Mouse (Mus musculus): Measurements from ENCODE around the gene Bloc1s3. TPM values are rescaled to one million over a fixed set of nuclear protein-coding genes. Genes with fewer than 3 reads are reported as not detected.

Gene Bloc1s3
- polyA plus RNA-seq, 1 experiment from 2014 or later, result 3.6 TPM

GRCm38 (mm10) chr7:19460500-19460899 is 47.7 kb downstream of the Bloc1s3 start:
- Histone ChIP-seq H3K27ac (no peak overlapping the region), H3K9ac (replicated peaks) (no peak overlapping the region), H3K4me1 (replicated peaks) (peaks cover 50% of the 10 kb centered on the region), H3K4me2 (no peak overlapping the region), H3K9me3 (no peaks in the 10 kb centered on the region), H3K36me3 (peaks cover 12% of the 10 kb centered on the region), H3K4me3 (replicated peaks) (no peak overlapping the region), H3K27me3 (no peaks in the 10 kb centered on the region)
- no peak for ATAC-seq (ENCODE audit: insufficient number of reproducible peaks, insufficient read depth, low FRiP score, low TSS enrichment, low read depth)
- WGBS, result 71% methylated on average over 1 of the region's 1 CpGs

GRCm38 (mm10) chr7:19459144-19459870 is 48.9 kb downstream of the Bloc1s3 start:
- Histone ChIP-seq H3K27ac (peak overlapping the region; percentile 57; the same call in 1 of the 2 replicates), H3K36me3 (peaks cover 22% of the 10 kb centered on the region), H3K4me3 (replicated peaks) (peak overlapping the region; percentile 91), H3K9me3 (no peaks in the 10 kb centered on the region), H3K4me2 (peak overlapping the region; percentile 97), H3K27me3 (no peaks in the 10 kb centered on the region), H3K9ac (replicated peaks) (peak overlapping the region; percentile 92), H3K4me1 (replicated peaks) (peaks cover 39% of the 10 kb centered on the region)
- no peak for ATAC-seq (ENCODE audit: insufficient number of reproducible peaks, insufficient read depth, low FRiP score, low TSS enrichment, low read depth)
- WGBS, result 21% methylated on average over 6 of the region's 6 CpGs

DNA sequence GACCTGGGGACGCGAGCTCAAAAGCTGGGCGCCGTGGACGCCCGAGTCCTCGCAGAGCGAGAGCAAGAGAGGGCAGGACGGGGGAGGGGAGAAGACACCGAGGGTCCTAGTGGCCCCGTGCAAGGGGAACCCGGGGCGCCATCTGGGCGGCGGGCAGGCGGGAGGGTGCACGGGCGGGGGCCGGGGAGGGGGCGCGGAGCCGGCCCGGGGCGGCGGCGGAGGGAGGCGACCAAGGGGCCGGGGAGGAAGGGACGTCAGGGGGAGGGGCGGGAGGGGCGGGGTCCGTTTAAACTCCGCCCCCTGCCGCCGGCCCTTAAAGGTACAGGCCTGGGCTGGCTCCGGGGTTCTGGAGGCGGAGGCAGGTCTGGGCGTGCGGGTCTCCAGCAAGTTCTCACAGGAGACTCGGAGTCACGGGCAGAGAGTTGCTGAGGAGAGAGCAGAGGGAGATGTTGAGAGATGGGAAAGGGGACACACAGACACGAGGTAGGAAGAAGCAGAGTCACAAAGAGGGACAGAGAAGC is 49.5 kb downstream of the Bloc1s3 start, which contains the start of gene Mark4:
TSS of gene Mark4 (minus strand) at position 231 of the 521 bp plus-strand sequence.
- peak within 1 kb of the TSS; percentile 75 for H3K27ac ChIP-seq
- H3K9me3 ChIP-seq, result no peaks in the 10 kb centered on the region
- H3K27me3 ChIP-seq, result no peaks in the 10 kb centered on the region
- WGBS, result 2% methylated on average over 28 of the region's 42 CpGs
- H3K4me3 ChIP-seq (replicated peaks), result peak within 1 kb of the TSS; percentile 91
- H3K36me3 ChIP-seq, result peaks cover 26% of the 10 kb centered on the region
- ATAC-seq (ENCODE audit: insufficient number of reproducible peaks, insufficient read depth, low FRiP score, low TSS enrichment, low read depth), result peak; percentile 84
- H3K4me2 ChIP-seq, result peak within 1 kb of the TSS; percentile 97
- peaks cover 34% of the 10 kb centered on the region for H3K4me1 ChIP-seq (replicated peaks)
- H3K9ac ChIP-seq (replicated peaks), result peak within 1 kb of the TSS; percentile 92

DNA sequence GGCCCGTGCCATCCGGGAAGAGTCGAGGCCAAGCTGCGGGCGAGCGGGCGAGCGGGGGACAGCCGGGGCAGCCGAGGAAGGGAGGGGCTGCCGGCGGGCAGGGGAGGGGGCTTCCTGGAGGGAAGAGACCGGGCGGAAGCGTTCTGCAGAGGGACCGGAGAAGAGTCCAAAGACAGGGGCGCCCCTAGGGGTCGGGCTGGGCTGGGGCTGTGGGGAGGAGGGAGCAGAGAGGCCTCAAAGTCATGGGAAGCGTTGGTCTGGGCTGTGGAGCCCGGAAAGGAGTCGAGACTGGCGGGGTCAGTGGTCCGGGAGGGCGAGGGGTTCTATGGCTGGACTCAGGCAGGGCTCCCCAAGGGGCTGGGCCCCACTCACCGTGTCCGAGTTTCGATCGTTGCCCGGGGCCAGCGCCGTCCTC is 50.1 kb downstream of the Bloc1s3 start:
- WGBS, result under 1% methylated on average over 31 of the region's 31 CpGs

DNA sequence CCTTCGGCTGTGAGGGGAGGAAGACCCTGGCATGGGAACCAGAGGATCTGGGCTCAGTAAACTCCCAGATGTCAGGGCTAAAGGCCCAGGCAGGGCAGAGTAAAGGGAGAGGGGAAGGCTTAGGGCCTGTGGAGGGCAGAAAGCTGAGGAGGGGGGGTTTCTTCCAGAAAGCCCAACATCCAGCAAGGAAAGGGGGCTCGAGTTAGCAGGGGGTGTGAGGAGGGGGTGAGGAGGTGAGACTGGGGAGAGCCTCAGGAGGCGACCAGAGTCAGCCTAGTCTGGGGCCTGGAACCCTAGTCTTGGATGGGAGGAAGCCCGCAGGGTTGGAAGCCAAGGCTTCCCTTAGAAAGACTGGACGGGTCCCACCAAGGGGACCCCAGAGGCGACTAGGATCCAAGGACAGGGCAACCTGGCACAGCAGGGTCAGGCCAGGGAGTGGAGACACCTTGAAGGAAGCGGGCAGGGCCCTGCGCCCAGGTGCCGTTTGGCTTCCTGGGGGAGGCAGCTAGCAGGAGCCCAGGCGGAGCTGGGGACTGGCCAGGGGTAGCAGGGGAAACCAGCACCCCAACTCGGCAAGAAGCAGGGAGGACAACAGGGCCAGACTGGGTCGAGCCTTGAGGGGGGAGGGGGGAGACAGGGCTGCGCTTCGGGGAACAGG is 50.6 kb downstream of the Bloc1s3 start:
- H3K27me3 ChIP-seq, result no peaks in the 10 kb centered on the region
- peak; percentile 1; the same call in 1 of the 2 replicates for ATAC-seq (ENCODE audit: insufficient number of reproducible peaks, insufficient read depth, low FRiP score, low TSS enrichment, low read depth)
- peaks cover 31% of the 10 kb centered on the region for H3K36me3 ChIP-seq
- H3K4me1 ChIP-seq (replicated peaks), result peaks cover 23% of the 10 kb centered on the region
- peak overlapping the region; percentile 91 for H3K4me3 ChIP-seq (replicated peaks)
- H3K9me3 ChIP-seq, result no peaks in the 10 kb centered on the region
- peak overlapping the region; percentile 97 for H3K4me2 ChIP-seq
- H3K9ac ChIP-seq (replicated peaks), result peak overlapping the region; percentile 92
- 8% methylated on average over 14 of the region's 14 CpGs for WGBS
- H3K27ac ChIP-seq, result peak overlapping the region; percentile 75

More for the DNA sequence above, 50.1 kb downstream of the Bloc1s3 start:
- Histone ChIP-seq H3K9ac (replicated peaks) (peak overlapping the region; percentile 92), H3K9me3 (no peaks in the 10 kb centered on the region), H3K27ac (peak overlapping the region; percentile 75), H3K36me3 (peaks cover 30% of the 10 kb centered on the region), H3K27me3 (no peaks in the 10 kb centered on the region), H3K4me1 (replicated peaks) (peaks cover 28% of the 10 kb centered on the region), H3K4me3 (replicated peaks) (peak overlapping the region; percentile 91), H3K4me2 (peak overlapping the region; percentile 97)
- ATAC-seq (ENCODE audit: insufficient number of reproducible peaks, insufficient read depth, low FRiP score, low TSS enrichment, low read depth), result peak; percentile 50

- no peak for ATAC-seq (ENCODE audit: insufficient number of reproducible peaks, insufficient read depth, low FRiP score, low TSS enrichment, low read depth)
- Histone ChIP-seq H3K27me3 (no peaks in the 10 kb centered on the region), H3K9me3 (no peaks in the 10 kb centered on the region), H3K4me1 (replicated peaks) (peaks cover 16% of the 10 kb centered on the region), H3K27ac (no peak overlapping the region), H3K4me2 (peak overlapping the region; percentile 97), H3K36me3 (peaks cover 41% of the 10 kb centered on the region), H3K9ac (replicated peaks) (0 out of 2 replicates have a peak overlapping the region, but pooled peaks have one; percentile 92), H3K4me3 (replicated peaks) (peak overlapping the region; percentile 91)
- WGBS, result 97% methylated on average over 7 of the region's 7 CpGs
Measured at GRCm38 (mm10) chr7:19456628-19457027, 51.5 kb downstream of the Bloc1s3 start.

DNA sequence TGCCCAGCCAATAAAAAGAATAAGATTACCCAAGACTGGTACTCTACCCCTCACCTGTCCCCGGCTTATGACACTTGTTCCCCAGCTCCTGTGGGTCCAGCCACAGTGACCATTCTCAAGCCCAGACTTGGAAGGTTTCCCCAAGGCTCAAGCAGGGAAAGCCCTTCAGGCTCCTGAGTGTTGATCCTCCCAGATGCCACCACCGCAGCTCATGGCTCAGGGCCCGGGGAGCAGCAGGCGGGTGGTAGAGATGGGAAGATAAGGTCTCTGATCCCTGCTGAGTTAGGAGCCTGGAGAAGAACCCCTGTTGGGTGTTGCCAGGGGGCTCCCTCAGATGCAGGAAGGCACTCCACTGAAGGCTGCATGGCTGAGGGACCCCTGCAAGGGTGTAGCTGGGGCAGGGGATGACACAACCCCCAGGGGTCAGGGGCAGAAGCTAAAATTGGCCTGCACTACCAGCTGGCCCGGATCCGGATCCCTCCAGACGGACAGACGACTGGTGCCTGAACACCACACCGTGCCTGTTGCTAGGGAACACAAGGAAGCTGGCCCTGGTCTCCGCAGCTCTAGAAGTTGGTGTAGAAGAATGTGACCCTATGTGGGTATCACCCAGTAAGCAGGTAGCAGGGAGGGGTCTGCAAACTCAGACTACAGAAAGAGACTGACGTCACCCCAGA is 52.2 kb downstream of the Bloc1s3 start:
- no peak overlapping the region for H3K27ac ChIP-seq
- H3K36me3 ChIP-seq, result peaks cover 47% of the 10 kb centered on the region
- H3K4me1 ChIP-seq (replicated peaks), result peaks cover 16% of the 10 kb centered on the region
- H3K4me2 ChIP-seq, result peak overlapping the region; percentile 97; the same call in 1 of the 2 replicates
- no peaks in the 10 kb centered on the region for H3K27me3 ChIP-seq
- 83% methylated on average over 11 of the region's 11 CpGs for WGBS
- no peak overlapping the region; the same call in 1 of the 2 replicates for H3K4me3 ChIP-seq (replicated peaks)
- H3K9me3 ChIP-seq, result no peaks in the 10 kb centered on the region
- H3K9ac ChIP-seq (replicated peaks), result no peak overlapping the region
- ATAC-seq (ENCODE audit: insufficient number of reproducible peaks, insufficient read depth, low FRiP score, low TSS enrichment, low read depth), result no peak

DNA sequence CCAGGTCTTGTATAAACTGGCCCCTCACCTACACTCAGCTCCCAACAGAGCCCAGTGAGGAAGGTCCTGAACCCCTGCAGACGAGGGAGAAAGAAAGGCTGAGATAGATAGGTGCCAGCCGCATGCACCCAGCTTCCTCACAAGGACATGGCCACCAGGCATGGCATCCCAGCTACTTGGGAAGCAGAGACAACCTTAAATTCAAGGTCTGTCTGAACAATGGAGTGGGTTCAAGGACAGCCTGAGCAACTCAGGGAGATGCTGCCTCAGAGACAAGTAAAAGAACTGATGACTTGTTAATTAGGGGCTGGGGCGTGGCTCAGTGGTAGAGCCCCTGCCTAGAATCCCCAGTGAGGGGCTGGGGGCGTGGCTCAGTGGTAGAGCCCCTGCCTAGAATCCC is 53.0 kb downstream of the Bloc1s3 start:
- H3K4me3 ChIP-seq (replicated peaks), result no peak overlapping the region
- no peak overlapping the region for H3K4me2 ChIP-seq
- H3K4me1 ChIP-seq (replicated peaks), result peaks cover 16% of the 10 kb centered on the region
- WGBS, result 87% methylated on average over 4 of the region's 4 CpGs
- H3K27ac ChIP-seq, result no peak overlapping the region
- no peaks in the 10 kb centered on the region for H3K9me3 ChIP-seq
- H3K27me3 ChIP-seq, result no peaks in the 10 kb centered on the region
- ATAC-seq (ENCODE audit: insufficient number of reproducible peaks, insufficient read depth, low FRiP score, low TSS enrichment, low read depth), result no peak
- H3K36me3 ChIP-seq, result peaks cover 55% of the 10 kb centered on the region
- H3K9ac ChIP-seq (replicated peaks), result no peak overlapping the region

Other genes starting within 250 kb of the Bloc1s3 start
- 66.4 and 68.8 TPM in 2 replicates for gene Vasp, start 236.6 kb downstream of the Bloc1s3 start, polyA plus RNA-seq (2016; fragmentation: Nextera tagmentation; extraction: Ambion mirVana)
- not detected in 2 replicates for gene Ppm1n, start 228.3 kb downstream of the Bloc1s3 start, polyA plus RNA-seq (2016; fragmentation: Nextera tagmentation; extraction: Ambion mirVana)
- 12.4 and 12.8 TPM in 2 replicates for gene Rtn2, start 225.7 kb downstream of the Bloc1s3 start, polyA plus RNA-seq (2016; fragmentation: Nextera tagmentation; extraction: Ambion mirVana)
- 0.18 and 0.20 TPM in 2 replicates for gene Fosb, start 198.3 kb downstream of the Bloc1s3 start, polyA plus RNA-seq (2016; fragmentation: Nextera tagmentation; extraction: Ambion mirVana)
- 92.3 and 105 TPM in 2 replicates for gene Ercc1, start 163.6 kb downstream of the Bloc1s3 start, polyA plus RNA-seq (2016; fragmentation: Nextera tagmentation; extraction: Ambion mirVana)
- 28.4 TPM in 2 replicates for gene Cd3eap, start 148.9 kb downstream of the Bloc1s3 start, polyA plus RNA-seq (2016; fragmentation: Nextera tagmentation; extraction: Ambion mirVana)
- 7.1 and 9.3 TPM in 2 replicates for gene Ppp1r13l, start 148.6 kb downstream of the Bloc1s3 start, polyA plus RNA-seq (2016; fragmentation: Nextera tagmentation; extraction: Ambion mirVana)
- gene Ercc2, start 126.4 kb downstream of the Bloc1s3 start, polyA plus RNA-seq (2016; fragmentation: Nextera tagmentation; extraction: Ambion mirVana), result 22.9 and 23.8 TPM in 2 replicates
- 6.7 and 7.8 TPM in 2 replicates for gene Klc3, start 104.3 kb downstream of the Bloc1s3 start, polyA plus RNA-seq (2016; fragmentation: Nextera tagmentation; extraction: Ambion mirVana)
- 0.25 and 0.42 TPM in 2 replicates for gene Ckm, start 103.6 kb downstream of the Bloc1s3 start, polyA plus RNA-seq (2016; fragmentation: Nextera tagmentation; extraction: Ambion mirVana)
- 13.5 and 13.6 TPM in 2 replicates for gene Mark4, start 49.5 kb downstream of the Bloc1s3 start, polyA plus RNA-seq (2016; fragmentation: Nextera tagmentation; extraction: Ambion mirVana)
- gene Exoc3l2, start 45.0 kb downstream of the Bloc1s3 start, polyA plus RNA-seq (2016; fragmentation: Nextera tagmentation; extraction: Ambion mirVana), result 1.5 and 1.8 TPM in 2 replicates
- 79.4 and 80.0 TPM in 2 replicates for gene Trappc6a, start within 50 bp of the Bloc1s3 start, polyA plus RNA-seq (2016; fragmentation: Nextera tagmentation; extraction: Ambion mirVana)
- 0.14 TPM in 1 of 2 replicates, not detected in the other for gene Nkpd1, start 9.5 kb upstream of the Bloc1s3 start, polyA plus RNA-seq (2016; fragmentation: Nextera tagmentation; extraction: Ambion mirVana)
- gene Ppp1r37, start 54.7 kb upstream of the Bloc1s3 start, polyA plus RNA-seq (2016; fragmentation: Nextera tagmentation; extraction: Ambion mirVana), result 33.2 and 39.7 TPM in 2 replicates
- 0.38 and 0.61 TPM in 2 replicates for gene Zfp296, start 68.9 kb upstream of the Bloc1s3 start, polyA plus RNA-seq (2016; fragmentation: Nextera tagmentation; extraction: Ambion mirVana)
- gene Gemin7, start 69.2 kb upstream of the Bloc1s3 start, polyA plus RNA-seq (2016; fragmentation: Nextera tagmentation; extraction: Ambion mirVana), result 167 and 170 TPM in 2 replicates
- gene Clasrp, start 96.1 kb upstream of the Bloc1s3 start, polyA plus RNA-seq (2016; fragmentation: Nextera tagmentation; extraction: Ambion mirVana), result 77.4 and 78.4 TPM in 2 replicates
- gene Relb, start 121.1 kb upstream of the Bloc1s3 start, polyA plus RNA-seq (2016; fragmentation: Nextera tagmentation; extraction: Ambion mirVana), result 5.8 and 7.3 TPM in 2 replicates
- gene Clptm1, start 156.7 kb upstream of the Bloc1s3 start, polyA plus RNA-seq (2016; fragmentation: Nextera tagmentation; extraction: Ambion mirVana), result 92.6 and 94.2 TPM in 2 replicates
- 0.97 TPM in 1 of 2 replicates, not detected in the other for gene Apoc2, start 169.6 kb upstream of the Bloc1s3 start, polyA plus RNA-seq (2016; fragmentation: Nextera tagmentation; extraction: Ambion mirVana)
- not detected in 2 replicates for gene Gm44805, start 173.1 kb upstream of the Bloc1s3 start, polyA plus RNA-seq (2016; fragmentation: Nextera tagmentation; extraction: Ambion mirVana)
- not detected in 2 replicates for gene Apoc4, start 173.1 kb upstream of the Bloc1s3 start, polyA plus RNA-seq (2016; fragmentation: Nextera tagmentation; extraction: Ambion mirVana)
- 4.6 and 7.0 TPM in 2 replicates for gene Apoc1, start 184.3 kb upstream of the Bloc1s3 start, polyA plus RNA-seq (2016; fragmentation: Nextera tagmentation; extraction: Ambion mirVana)
- 114 and 131 TPM in 2 replicates for gene Apoe, start 190.8 kb upstream of the Bloc1s3 start, polyA plus RNA-seq (2016; fragmentation: Nextera tagmentation; extraction: Ambion mirVana)
- gene Tomm40, start 207.1 kb upstream of the Bloc1s3 start, polyA plus RNA-seq (2016; fragmentation: Nextera tagmentation; extraction: Ambion mirVana), result 166 and 174 TPM in 2 replicates
- 65.0 and 74.9 TPM in 2 replicates for gene Nectin2, start 242.1 kb upstream of the Bloc1s3 start, polyA plus RNA-seq (2016; fragmentation: Nextera tagmentation; extraction: Ambion mirVana)